Mouse (Mus musculus): ENCODE data around the gene Ints14. TPM values are rescaled to one million over a fixed set of nuclear protein-coding genes. Genes with fewer than 3 reads are reported as not detected.

Gene Ints14
- 13.7 and 14.8 TPM in 2 replicates for polyA plus RNA-seq (2012; rRNA removed)
- polyA plus RNA-seq (2014; fragmentation: Nextera tagmentation; extraction: Ambion mirVana) = 23.3 and 28.1 TPM in 2 replicates

DNA sequence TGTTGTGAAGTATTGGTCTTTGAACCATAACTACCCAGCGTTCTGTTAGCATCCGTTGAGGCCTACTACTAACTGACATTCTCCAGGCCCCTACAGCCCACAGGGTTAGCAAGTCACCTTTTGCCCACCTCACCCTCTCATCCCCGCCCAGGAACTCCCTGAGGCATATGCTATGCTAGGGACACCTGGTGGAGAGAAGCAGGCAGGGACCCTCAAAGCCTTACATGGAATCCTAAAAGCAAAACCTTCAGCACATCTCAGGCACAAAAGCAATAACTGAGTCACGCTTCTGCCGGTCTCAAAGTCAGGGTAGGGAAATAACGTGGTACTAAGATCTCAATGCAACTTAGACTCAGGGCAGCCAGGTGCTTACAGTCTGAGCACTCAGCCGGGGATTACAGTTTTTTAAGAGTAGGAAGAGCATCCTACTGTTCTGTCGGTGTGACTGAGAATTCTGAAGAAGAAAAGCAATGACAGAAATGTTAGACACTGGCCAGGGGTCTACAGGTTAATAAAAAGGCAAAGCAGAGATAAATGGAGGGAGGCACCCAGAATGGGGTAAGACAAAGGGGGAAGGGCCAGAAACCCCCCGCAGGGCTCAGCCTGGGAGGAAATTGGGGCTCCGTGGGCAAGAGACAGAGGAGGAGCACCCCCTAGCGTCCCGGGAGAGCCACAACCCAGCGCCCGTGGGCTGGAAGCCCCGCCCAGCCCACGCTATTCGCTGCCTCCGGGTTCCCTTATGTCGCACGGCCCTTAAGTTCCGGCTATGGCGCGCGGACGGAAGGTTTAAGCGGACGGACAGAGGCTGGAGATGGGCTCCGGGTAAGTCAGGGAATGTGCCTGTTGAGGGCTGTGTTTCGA is at the start of gene Ints14:
Gene Ints14 (plus strand): TSS at position 789 of the 861 bp plus-strand sequence.
- DNase-seq (ENCODE audit: low read depth in 3 of 3, low spot score in 3 of 3) (peak; percentile 92 to 93 (median 93)), ATAC-seq (ENCODE audit: insufficient read depth) (peak; percentile 96)
- Histone ChIP-seq H3K9ac (replicated peaks) (peak within 1 kb of the TSS; percentile 87), H3K4me2 (ENCODE audit: low read depth) (peak within 1 kb of the TSS; percentile 91), H3K9me3 (ENCODE audit: control insufficient read depth, low read length) (no peaks in the 10 kb centered on the region), H3K4me1 (replicated peaks; ENCODE audit: control insufficient read depth in 2 of 2, insufficient read depth in 2 of 2, low read length in 1 of 2) (peaks cover 15 to 17% of the 10 kb centered on the region in 2 experiments), H3K27ac (peak within 1 kb of the TSS; percentile 68), H3K36me3 (replicated peaks; ENCODE audit: control insufficient read depth, insufficient read depth, low read depth) (peaks cover 14% of the 10 kb centered on the region), H3K27me3 (ENCODE audit: control insufficient read depth, insufficient read depth, low read length) (no peaks in the 10 kb centered on the region), H3K4me3 (ENCODE audit: insufficient read depth in 1 of 2, low read depth in 2 of 2, low read length in 2 of 2) (peak within 1 kb of the TSS; percentile 86 to 96)
- TF ChIP-seq CTCF (IDR thresholded peaks at IDR 0.05; ENCODE audit: low read depth) (peak; percentile 96), EP300 (IDR thresholded peaks at IDR 0.05; ENCODE audit: low read depth) (no peak)
- 8% methylated on average over 29 of the region's 29 CpGs for WGBS (ENCODE audit: insufficient replicate concordance)

DNA sequence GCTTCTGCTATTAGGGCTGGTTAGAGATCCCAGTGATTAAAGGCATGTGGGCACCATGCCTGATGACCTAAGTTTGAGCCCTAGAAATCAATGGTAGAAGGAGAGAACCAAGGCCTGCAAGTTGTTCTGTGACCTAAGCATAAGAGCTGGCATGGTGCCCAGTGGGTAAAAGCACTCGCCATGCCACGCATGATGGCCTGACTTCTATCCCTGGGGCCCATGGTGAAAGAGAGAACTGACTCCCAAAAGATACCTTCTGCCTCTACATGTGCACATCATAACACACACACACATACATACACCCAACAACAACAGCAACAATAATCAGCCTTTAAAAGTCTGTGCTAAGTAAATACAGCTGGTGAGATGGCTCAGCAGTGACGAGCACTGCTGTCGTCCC is 47.3 kb upstream of the Ints14 start:
- Histone ChIP-seq H3K27me3 (ENCODE audit: control insufficient read depth, insufficient read depth, low read length) (no peaks in the 10 kb centered on the region), H3K9ac (replicated peaks) (no peak overlapping the region), H3K4me3 (ENCODE audit: insufficient read depth in 1 of 2, low read depth in 2 of 2, low read length in 2 of 2) (no peak overlapping the region), H3K27ac (no peak overlapping the region), H3K4me2 (ENCODE audit: low read depth) (no peak overlapping the region), H3K4me1 (replicated peaks; ENCODE audit: control insufficient read depth in 2 of 2, insufficient read depth in 2 of 2, low read length in 1 of 2) (no peaks in the 10 kb centered on the region; a peak in 1 of 4 replicates), H3K36me3 (replicated peaks; ENCODE audit: control insufficient read depth, insufficient read depth, low read depth) (peaks cover 78% of the 10 kb centered on the region), H3K9me3 (ENCODE audit: control insufficient read depth, low read length) (no peaks in the 10 kb centered on the region)
- ATAC-seq (ENCODE audit: insufficient read depth) = no peak
- no peak for DNase-seq (ENCODE audit: low read depth in 3 of 3, low spot score in 3 of 3)
- 96% methylated on average over 4 of the region's 4 CpGs for WGBS (ENCODE audit: insufficient replicate concordance)
- no peak for TF ChIP-seq EP300 (IDR thresholded peaks at IDR 0.05; ENCODE audit: low read depth)
- no peak for TF ChIP-seq CTCF (IDR thresholded peaks at IDR 0.05; ENCODE audit: low read depth)

DNA sequence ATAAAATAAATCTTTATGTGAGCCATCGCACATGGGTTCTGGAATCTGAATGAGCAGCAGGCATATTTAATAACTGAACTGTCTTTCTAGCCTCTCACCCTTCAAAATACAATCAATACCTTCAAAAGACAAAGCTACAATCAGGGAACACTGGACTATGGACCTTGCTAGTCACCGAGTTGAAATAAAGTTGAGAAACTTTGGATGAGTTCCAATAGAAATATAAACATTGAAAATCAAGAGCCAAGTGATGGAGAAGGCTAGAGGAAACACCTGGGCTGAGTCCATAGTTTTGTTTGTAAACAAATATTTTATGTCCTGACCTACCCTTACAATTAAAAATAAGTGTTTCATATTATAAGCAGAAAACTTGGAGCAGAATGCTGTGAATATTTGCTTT is 46.7 kb upstream of the Ints14 start:
- Histone ChIP-seq H3K9me3 (ENCODE audit: control insufficient read depth, low read length) (no peaks in the 10 kb centered on the region), H3K4me2 (ENCODE audit: low read depth) (no peak overlapping the region), H3K4me1 (replicated peaks; ENCODE audit: control insufficient read depth in 2 of 2, insufficient read depth in 2 of 2, low read length in 1 of 2) (no peaks in the 10 kb centered on the region; a peak in 1 of 4 replicates), H3K9ac (replicated peaks) (no peak overlapping the region), H3K27me3 (ENCODE audit: control insufficient read depth, insufficient read depth, low read length) (no peaks in the 10 kb centered on the region), H3K27ac (no peak overlapping the region), H3K36me3 (replicated peaks; ENCODE audit: control insufficient read depth, insufficient read depth, low read depth) (peaks cover 81% of the 10 kb centered on the region), H3K4me3 (ENCODE audit: insufficient read depth in 1 of 2, low read depth in 2 of 2, low read length in 2 of 2) (no peak overlapping the region)
- ATAC-seq (ENCODE audit: insufficient read depth) (no peak), DNase-seq (ENCODE audit: low read depth in 3 of 3, low spot score in 3 of 3) (no peak)
- TF ChIP-seq EP300 (IDR thresholded peaks at IDR 0.05; ENCODE audit: low read depth) (no peak), CTCF (IDR thresholded peaks at IDR 0.05; ENCODE audit: low read depth) (no peak)
- 87% methylated on average over 2 of the region's 2 CpGs for WGBS (ENCODE audit: insufficient replicate concordance)

DNA sequence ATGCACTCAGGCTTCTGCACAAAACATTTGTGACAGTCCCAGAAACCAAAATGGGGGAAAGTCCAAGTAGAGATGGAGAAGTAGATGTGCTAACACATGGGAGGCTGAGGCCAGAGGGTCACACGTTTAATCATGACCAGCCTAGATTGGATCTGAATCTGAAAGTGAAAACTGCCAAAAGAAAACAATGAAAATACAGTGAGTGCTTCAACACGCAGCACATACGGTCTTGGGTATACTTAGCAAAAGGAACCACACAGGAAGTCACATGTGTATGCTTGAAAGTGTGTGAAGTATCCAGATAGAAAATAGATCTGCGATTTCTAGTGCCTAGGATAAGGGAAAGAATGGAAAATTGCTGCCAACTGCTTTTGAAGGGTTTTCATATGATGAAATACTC is 46.1 kb upstream of the Ints14 start:
- Histone ChIP-seq H3K4me2 (ENCODE audit: low read depth) (no peak overlapping the region), H3K9me3 (ENCODE audit: control insufficient read depth, low read length) (no peaks in the 10 kb centered on the region), H3K9ac (replicated peaks) (no peak overlapping the region), H3K36me3 (replicated peaks; ENCODE audit: control insufficient read depth, insufficient read depth, low read depth) (peaks cover 78% of the 10 kb centered on the region), H3K27me3 (ENCODE audit: control insufficient read depth, insufficient read depth, low read length) (no peaks in the 10 kb centered on the region), H3K27ac (no peak overlapping the region), H3K4me1 (replicated peaks; ENCODE audit: control insufficient read depth in 2 of 2, insufficient read depth in 2 of 2, low read length in 1 of 2) (no peaks in the 10 kb centered on the region; a peak in 1 of 4 replicates), H3K4me3 (ENCODE audit: insufficient read depth in 1 of 2, low read depth in 2 of 2, low read length in 2 of 2) (no peak overlapping the region)
- WGBS (ENCODE audit: insufficient replicate concordance) = 58% methylated on average over 4 of the region's 4 CpGs
- no peak for ATAC-seq (ENCODE audit: insufficient read depth)
- DNase-seq (ENCODE audit: low read depth in 3 of 3, low spot score in 3 of 3) = no peak
- TF ChIP-seq EP300 (IDR thresholded peaks at IDR 0.05; ENCODE audit: low read depth) (no peak), CTCF (IDR thresholded peaks at IDR 0.05; ENCODE audit: low read depth) (no peak)

DNA sequence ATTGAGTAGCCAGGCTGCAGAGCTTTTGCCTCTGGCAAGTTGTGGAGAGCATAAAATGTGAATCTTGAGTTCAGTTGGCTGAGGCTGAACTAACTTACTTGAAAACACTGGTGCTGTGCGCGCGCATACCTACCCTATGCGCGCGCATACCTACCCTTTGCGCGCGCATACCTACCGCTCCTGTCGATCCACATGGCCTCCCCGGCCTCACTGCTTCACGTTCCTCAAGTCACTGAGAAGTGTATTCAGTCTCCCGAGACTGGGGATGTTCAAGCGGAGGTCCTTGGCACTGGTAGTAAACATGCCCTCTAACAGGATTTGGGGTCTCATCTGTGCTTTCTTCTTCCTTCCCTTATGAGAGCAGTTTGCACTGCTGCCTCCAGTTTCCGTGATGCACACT is 42.1 kb upstream of the Ints14 start:
- Histone ChIP-seq H3K27me3 (ENCODE audit: control insufficient read depth, insufficient read depth, low read length) (no peaks in the 10 kb centered on the region), H3K9me3 (ENCODE audit: control insufficient read depth, low read length) (no peaks in the 10 kb centered on the region), H3K4me2 (ENCODE audit: low read depth) (peak overlapping the region; percentile 61), H3K36me3 (replicated peaks; ENCODE audit: control insufficient read depth, insufficient read depth, low read depth) (peaks cover 64% of the 10 kb centered on the region), H3K27ac (peak overlapping the region; percentile 14; the same call in 1 of the 2 replicates), H3K4me3 (ENCODE audit: insufficient read depth in 1 of 2, low read depth in 2 of 2, low read length in 2 of 2) (peak overlapping the region; percentile 39 to 60), H3K9ac (replicated peaks) (peak overlapping the region; percentile 31; the same call in 1 of the 2 replicates), H3K4me1 (replicated peaks; ENCODE audit: control insufficient read depth in 2 of 2, insufficient read depth in 2 of 2, low read length in 1 of 2) (no peaks in the 10 kb centered on the region; a peak in 1 of 4 replicates)
- 53% methylated on average over 16 of the region's 16 CpGs for WGBS (ENCODE audit: insufficient replicate concordance)
- TF ChIP-seq CTCF (IDR thresholded peaks at IDR 0.05; ENCODE audit: low read depth) = no peak
- TF ChIP-seq EP300 (IDR thresholded peaks at IDR 0.05; ENCODE audit: low read depth) = no peak
- ATAC-seq (ENCODE audit: insufficient read depth) = peak; percentile 68; the same call in 1 of the 2 replicates
- DNase-seq (ENCODE audit: low read depth in 3 of 3, low spot score in 3 of 3) = peak; percentile 40 to 50 (median 47)
